Mouse (Mus musculus) intestine, postnatal 0 days (tissue): Measurements from ENCODE around the gene Pde4b. TPM values are rescaled to one million over a fixed set of nuclear protein-coding genes. Genes with fewer than 3 reads are reported as not detected.

Experiments used
- ATAC-seq: fragments of 200-750 bp; cut with Nextera tagmentation; 2 replicates; pipeline ENCODE4 v1.8.0; 2017; ENCODE audit warnings: mild to moderate bottlenecking, moderate TSS enrichment, moderate library complexity
- H3K27ac ChIP-seq: fragments of 300-500 bp; sonication (generic); 2 replicates; pipeline ENCODE4 v1.5.1; 2014; ENCODE audit warnings: mild to moderate bottlenecking, low read depth, low read length, moderate library complexity
- H3K27me3 ChIP-seq: fragments of 300-500 bp; sonication (generic); replicated peaks from 2 replicates; pipeline ENCODE4 v1.6.1; 2014; ENCODE audit warnings: low read length, mixed read lengths; ENCODE audit not compliant: control insufficient read depth, insufficient read depth
- H3K36me3 ChIP-seq: fragments of 300-500 bp; sonication (generic); 2 replicates; pipeline ENCODE4 v1.6.1; 2014; ENCODE audit warnings: mild to moderate bottlenecking, moderate library complexity; ENCODE audit not compliant: control insufficient read depth, insufficient read depth
- H3K4me1 ChIP-seq: fragments of 300-500 bp; sonication (generic); replicated peaks from 2 replicates; pipeline ENCODE4 v1.6.1; 2014; ENCODE audit warnings: antibody characterized with exemption, low read length, mixed read lengths; ENCODE audit not compliant: control insufficient read depth, insufficient read depth
- H3K4me2 ChIP-seq: fragments of 300-500 bp; sonication (generic); replicated peaks from 2 replicates; pipeline ENCODE4 v1.6.1; 2014; ENCODE audit warnings: low read depth, mild to moderate bottlenecking, moderate library complexity
- H3K4me3 ChIP-seq: fragments of 300-500 bp; sonication (generic); 2 replicates; pipeline ENCODE4 v1.5.1; 2014; ENCODE audit warnings: low read depth, low read length
- H3K9ac ChIP-seq: fragments of 300-500 bp; sonication (generic); 2 replicates; pipeline ENCODE4 v1.6.1; 2014; ENCODE audit warnings: mild to moderate bottlenecking, low read depth, low read length
- H3K9me3 ChIP-seq: fragments of 300-500 bp; sonication (generic); 2 replicates; pipeline ENCODE4 v1.6.1; 2016; ENCODE audit warnings: mixed run types; ENCODE audit not compliant: control insufficient read depth
- CTCF ChIP-seq: sonication (generic); IDR thresholded peaks from 2 replicates; pipeline ENCODE4 v1.5.1; 2016; ENCODE audit warnings: low read depth, mild to moderate bottlenecking, control low read depth, antibody characterized with exemption, moderate library complexity
- WGBS: fragments of 180-500 bp; shearing (Covaris S2); extraction: QIAGEN DNeasy Blood & Tissue Kit; methylation state at CpG from one replicate; pipeline ENCODE4 v1.1.7; 2014; 5-methylcytosine and 5-hydroxymethylcytosine counted together
- polyA plus RNA-seq: library from polyadenylated mRNA; unstranded; fragments of >200 nt; fragmentation: Nextera tagmentation; extraction: Ambion mirVana; gene quantifications from 2 replicates; pipeline ENCODE4 v1.2.1, GENCODE M21; 2015

Pde4b gene
- polyA plus RNA-seq, 1 experiment from 2014 or later: 6.9 TPM

- TF ChIP-seq CTCF: no peak
- Histone ChIP-seq H3K4me3 (no peak overlapping the region), H3K27me3 (no peaks in the 10 kb centered on the region), H3K36me3 (no peaks in the 10 kb centered on the region), H3K9me3 (no peaks in the 10 kb centered on the region), H3K27ac (no peak overlapping the region), H3K4me1 (no peaks in the 10 kb centered on the region), H3K9ac (no peak overlapping the region), H3K4me2 (no peak overlapping the region)
- ATAC-seq: no peak
- WGBS: 72% methylated on average over 7 of the region's 7 CpGs
Measured at GRCm38 (mm10) chr4:102483354-102484018, 396.1 kb downstream of the Pde4b start.

GRCm38 (mm10) chr4:102484738-102485137 is 397.4 kb downstream of the Pde4b start:
- peak; percentile 62 for TF ChIP-seq CTCF
- Histone ChIP-seq H3K4me3 (no peak overlapping the region), H3K27ac (no peak overlapping the region), H3K9ac (no peak overlapping the region), H3K36me3 (no peaks in the 10 kb centered on the region), H3K9me3 (no peaks in the 10 kb centered on the region), H3K27me3 (no peaks in the 10 kb centered on the region), H3K4me2 (no peak overlapping the region), H3K4me1 (no peaks in the 10 kb centered on the region)
- 90% methylated on average over 2 of the region's 2 CpGs for WGBS
- no peak for ATAC-seq

DNA sequence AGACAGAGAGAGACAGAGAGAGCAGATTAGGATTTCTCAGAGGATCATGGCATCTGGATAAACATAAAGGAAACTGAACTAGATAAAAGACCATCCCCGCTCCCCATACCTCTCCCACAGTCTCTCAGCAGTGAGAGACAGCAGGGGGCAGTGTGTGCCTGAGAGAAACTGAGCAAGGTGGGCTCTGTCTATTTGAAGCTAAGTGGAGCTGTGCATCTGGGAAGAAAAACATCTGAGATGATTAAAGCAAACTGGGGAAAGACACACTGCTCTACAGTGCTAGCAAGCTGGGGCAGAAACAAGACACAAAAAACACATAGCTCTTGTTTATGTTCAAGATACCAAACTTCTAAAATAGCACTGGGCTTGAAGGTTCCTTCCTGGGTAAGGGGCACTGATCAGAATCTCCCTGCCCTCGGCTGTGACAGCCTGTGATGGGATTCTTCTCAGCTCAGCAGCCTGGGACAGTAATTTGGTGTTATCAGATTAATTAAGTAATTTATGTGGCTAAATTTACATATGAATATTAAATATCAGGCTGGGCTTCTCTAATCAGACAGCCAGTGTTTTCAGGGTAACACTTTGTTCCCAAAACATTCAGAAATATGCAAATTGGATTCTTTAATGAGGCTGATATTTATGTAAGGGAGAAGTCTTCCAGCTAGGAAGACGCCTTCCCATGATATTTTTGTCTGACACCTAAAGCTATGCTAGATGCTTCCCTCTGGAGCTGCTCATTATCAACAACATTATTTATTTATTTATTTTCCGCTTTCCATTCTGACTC is 399.0 kb downstream of the Pde4b start:
- Histone ChIP-seq H3K27me3 (no peaks in the 10 kb centered on the region), H3K36me3 (no peaks in the 10 kb centered on the region), H3K4me3 (no peak overlapping the region), H3K4me1 (no peaks in the 10 kb centered on the region), H3K9me3 (no peaks in the 10 kb centered on the region), H3K9ac (no peak overlapping the region), H3K4me2 (no peak overlapping the region), H3K27ac (no peak overlapping the region)
- no peak for ATAC-seq
- 55% methylated on average over 4 of the region's 4 CpGs for WGBS
- TF ChIP-seq CTCF: peak; percentile 66

DNA sequence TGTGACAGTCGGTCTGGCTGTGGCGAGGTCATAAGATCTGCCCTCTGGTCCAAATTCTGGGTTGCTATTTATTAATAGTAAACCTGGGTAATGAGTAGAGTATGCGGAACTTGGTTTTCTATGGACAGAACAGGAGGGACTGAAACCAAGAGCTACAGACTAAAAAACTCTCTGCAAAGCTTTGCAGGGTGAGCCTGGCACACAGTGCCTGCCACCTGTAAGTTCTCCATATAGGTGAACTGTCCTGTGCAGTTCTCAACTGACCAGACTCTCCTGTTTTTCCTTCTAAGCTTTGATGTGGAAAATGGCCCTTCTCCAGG is 399.5 kb downstream of the Pde4b start:
- Histone ChIP-seq H3K9ac (no peak overlapping the region), H3K27ac (no peak overlapping the region), H3K4me3 (no peak overlapping the region), H3K9me3 (no peaks in the 10 kb centered on the region), H3K4me2 (no peak overlapping the region), H3K4me1 (no peaks in the 10 kb centered on the region), H3K27me3 (no peaks in the 10 kb centered on the region), H3K36me3 (no peaks in the 10 kb centered on the region)
- 78% methylated on average over 3 of the region's 3 CpGs for WGBS
- no peak for ATAC-seq
- TF ChIP-seq CTCF: no peak

- no peak overlapping the region for H3K4me3 ChIP-seq
- 29% methylated on average over 2 of the region's 2 CpGs for WGBS
Measured at GRCm38 (mm10) chr4:102488000-102488399, 400.7 kb downstream of the Pde4b start.

GRCm38 (mm10) chr4:102491468-102492123 is 404.3 kb downstream of the Pde4b start:
- no peak for ATAC-seq
- TF ChIP-seq CTCF: no peak
- H3K36me3 ChIP-seq: no peaks in the 10 kb centered on the region
- H3K27ac ChIP-seq: no peak overlapping the region
- H3K9ac ChIP-seq: no peak overlapping the region
- H3K9me3 ChIP-seq: no peaks in the 10 kb centered on the region
- WGBS: 77% methylated on average over 11 of the region's 11 CpGs
- no peaks in the 10 kb centered on the region for H3K4me1 ChIP-seq
- H3K4me3 ChIP-seq: no peak overlapping the region
- no peak overlapping the region for H3K4me2 ChIP-seq
- no peaks in the 10 kb centered on the region for H3K27me3 ChIP-seq

More at GRCm38 (mm10) chr4:102488000-102488399, 400.7 kb downstream of the Pde4b start:
- TF ChIP-seq CTCF: peak; percentile 48
- no peak for ATAC-seq
- H3K4me2 ChIP-seq: no peak overlapping the region
- H3K9me3 ChIP-seq: no peaks in the 10 kb centered on the region
- H3K9ac ChIP-seq: no peak overlapping the region
- no peaks in the 10 kb centered on the region for H3K27me3 ChIP-seq
- no peak overlapping the region for H3K27ac ChIP-seq
- H3K36me3 ChIP-seq: no peaks in the 10 kb centered on the region
- no peaks in the 10 kb centered on the region for H3K4me1 ChIP-seq
